Mouse (Mus musculus) liver, embryonic 13.5 days (tissue): ENCODE measurements around the gene Timm44. TPM values are rescaled to one million over a fixed set of nuclear protein-coding genes. Genes with fewer than 3 reads are reported as not detected.

Experiments used
- ATAC-seq: fragments of 200-750 bp; cut with Nextera tagmentation; 2 replicates; pipeline ENCODE4 v1.8.0; 2017; ENCODE audit warnings: low read depth, mild to moderate bottlenecking, moderate number of reproducible peaks, moderate library complexity
- DNase-seq: peaks from one replicate; pipeline ENCODE4 v3.0.0; 2022
- H3K27ac ChIP-seq: fragments of 300-500 bp; sonication (generic); 2 replicates; pipeline ENCODE4 v1.5.1; 2015; ENCODE audit warnings: moderate library complexity, mild to moderate bottlenecking, inconsistent platforms
- H3K27me3 ChIP-seq: fragments of 300-500 bp; sonication (generic); 2 replicates; pipeline ENCODE4 v1.6.1; 2015; ENCODE audit warnings: mild to moderate bottlenecking, inconsistent platforms
- H3K36me3 ChIP-seq: fragments of 300-500 bp; sonication (generic); 2 replicates; pipeline ENCODE4 v1.6.1; 2015; ENCODE audit warnings: mild to moderate bottlenecking, inconsistent platforms
- H3K4me1 ChIP-seq: fragments of 300-500 bp; sonication (generic); replicated peaks from 2 replicates; pipeline ENCODE4 v1.6.1; 2015; ENCODE audit warnings: inconsistent platforms
- H3K4me2 ChIP-seq: fragments of 300-500 bp; sonication (generic); 2 replicates; pipeline ENCODE4 v1.6.1; 2015; ENCODE audit warnings: inconsistent platforms, mild to moderate bottlenecking, moderate library complexity
- H3K4me3 ChIP-seq: fragments of 300-500 bp; sonication (generic); replicated peaks from 2 replicates; pipeline ENCODE4 v1.5.1; 2015; ENCODE audit warnings: mild to moderate bottlenecking, inconsistent platforms
- H3K9ac ChIP-seq: fragments of 300-500 bp; sonication (generic); 2 replicates; pipeline ENCODE4 v1.6.1; 2015; ENCODE audit warnings: mild to moderate bottlenecking, inconsistent platforms
- H3K9me3 ChIP-seq: fragments of 300-500 bp; sonication (generic); replicated peaks from 2 replicates; pipeline ENCODE4 v1.6.1; 2016; ENCODE audit warnings: inconsistent platforms
- WGBS: fragments of 180-500 bp; shearing (Covaris S2); methylation state at CpG from one replicate; pipeline ENCODE4 v1.1.7; 2015; ENCODE audit not compliant: insufficient replicate concordance; 5-methylcytosine and 5-hydroxymethylcytosine counted together
- polyA plus RNA-seq: library from polyadenylated mRNA; unstranded; fragments of >200 nt; fragmentation: Nextera tagmentation; extraction: Ambion mirVana; gene quantifications from 2 replicates; pipeline ENCODE4 v1.2.1, GENCODE M21; 2015

Timm44 gene
- polyA plus RNA-seq, 1 experiment from 2014 or later: 38.1 TPM

DNA sequence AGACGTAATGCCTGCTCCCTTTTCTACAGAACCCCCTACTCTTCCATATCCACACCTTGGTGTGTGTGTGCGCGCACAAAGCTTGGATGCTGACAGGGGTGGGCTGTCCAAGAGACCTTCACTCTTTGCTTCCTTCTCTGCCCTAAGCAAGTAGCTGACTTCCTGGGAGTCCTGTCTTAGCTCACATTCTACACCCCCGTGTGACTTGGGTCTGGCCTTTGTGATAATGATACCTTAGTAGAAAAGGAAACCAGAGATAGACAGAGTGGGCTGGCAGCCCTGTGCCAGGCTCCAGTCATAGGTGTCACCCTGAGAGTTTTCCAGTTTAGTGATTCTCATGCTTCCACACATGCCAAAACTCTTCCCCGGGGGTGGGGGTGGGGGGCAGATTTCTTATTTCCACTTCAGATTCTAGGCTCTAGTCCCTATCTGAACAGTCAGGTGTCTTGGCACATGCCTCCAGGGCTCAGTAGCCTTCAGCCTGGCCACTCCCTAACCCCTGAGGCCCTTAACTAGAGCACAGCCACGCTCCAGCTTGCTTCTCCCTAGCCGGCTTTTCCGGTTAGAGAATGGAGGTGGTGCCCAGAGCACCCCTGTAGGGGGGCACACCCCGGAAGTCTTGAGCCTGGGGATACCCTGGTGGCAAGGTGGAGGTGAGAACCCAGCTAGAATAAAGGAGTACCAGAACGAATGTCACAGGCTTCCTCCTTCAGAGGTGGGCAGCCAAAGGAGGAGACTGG, 44.9 kb downstream of the Timm44 start:
- Histone ChIP-seq H3K4me2 (no peak overlapping the region), H3K9me3 (no peaks in the 10 kb centered on the region), H3K4me3 (no peak overlapping the region), H3K27ac (no peak overlapping the region), H3K4me1 (peaks cover 23% of the 10 kb centered on the region), H3K36me3 (no peaks in the 10 kb centered on the region), H3K27me3 (peaks cover 40% of the 10 kb centered on the region), H3K9ac (no peak overlapping the region)
- WGBS: 45% methylated on average over 10 of the region's 10 CpGs
- DNase-seq (no peak), ATAC-seq (peak; percentile 52)

DNA sequence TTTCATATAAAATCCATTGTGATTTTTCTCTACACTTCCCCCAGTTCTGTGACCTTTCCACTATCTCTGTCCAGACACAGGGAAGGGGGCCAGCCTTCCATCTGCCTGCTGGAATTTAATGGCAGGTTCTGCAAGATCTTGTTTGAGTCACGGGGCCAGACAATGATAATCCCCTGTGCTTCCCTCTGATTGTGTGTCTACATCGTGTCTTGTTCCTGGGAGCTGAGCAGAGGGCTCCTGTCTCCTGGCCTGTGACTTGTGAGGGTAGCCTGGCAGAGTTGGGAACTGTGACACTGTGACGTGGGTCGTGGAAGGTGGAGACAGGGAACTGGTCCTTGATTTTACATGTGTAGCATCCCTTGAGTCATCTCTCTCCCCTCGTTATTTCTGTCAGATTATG, 45.9 kb downstream of the Timm44 start:
- ATAC-seq (no peak), DNase-seq (no peak)
- H3K4me3 ChIP-seq: no peak overlapping the region

DNA sequence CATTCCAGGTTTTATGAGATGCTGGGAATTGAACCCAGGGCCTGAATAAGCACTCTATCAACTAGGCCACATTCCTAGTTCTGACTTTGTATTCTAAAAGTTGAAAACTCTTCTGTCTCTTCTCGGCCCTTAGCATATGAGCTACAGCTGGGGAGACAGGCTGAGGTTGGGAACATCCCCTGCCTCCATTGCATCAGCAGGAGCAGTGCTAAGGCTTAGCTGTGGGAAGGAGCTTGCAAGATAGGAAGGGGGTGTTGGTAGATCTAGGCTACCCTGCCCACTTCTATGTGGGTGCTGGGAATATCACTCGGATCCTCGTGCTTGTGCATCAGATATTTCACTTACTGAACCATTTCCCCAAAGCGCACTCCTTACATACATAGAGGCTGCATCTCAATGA, 47.8 kb downstream of the Timm44 start:
- 64% methylated on average over 4 of the region's 4 CpGs for WGBS
- Histone ChIP-seq H3K9ac (no peak overlapping the region), H3K4me3 (no peak overlapping the region), H3K9me3 (no peaks in the 10 kb centered on the region), H3K27ac (no peak overlapping the region), H3K4me2 (no peak overlapping the region), H3K4me1 (peaks cover 23% of the 10 kb centered on the region), H3K27me3 (peaks cover 60% of the 10 kb centered on the region), H3K36me3 (no peaks in the 10 kb centered on the region)
- DNase-seq (no peak), ATAC-seq (no peak)

More for the DNA sequence above, 45.9 kb downstream of the Timm44 start:
- Histone ChIP-seq H3K36me3 (no peaks in the 10 kb centered on the region), H3K27ac (no peak overlapping the region), H3K9ac (no peak overlapping the region), H3K4me1 (peaks cover 23% of the 10 kb centered on the region), H3K27me3 (peaks cover 45% of the 10 kb centered on the region), H3K9me3 (no peaks in the 10 kb centered on the region), H3K4me2 (no peak overlapping the region)
- 55% methylated on average over 5 of the region's 5 CpGs for WGBS

DNA sequence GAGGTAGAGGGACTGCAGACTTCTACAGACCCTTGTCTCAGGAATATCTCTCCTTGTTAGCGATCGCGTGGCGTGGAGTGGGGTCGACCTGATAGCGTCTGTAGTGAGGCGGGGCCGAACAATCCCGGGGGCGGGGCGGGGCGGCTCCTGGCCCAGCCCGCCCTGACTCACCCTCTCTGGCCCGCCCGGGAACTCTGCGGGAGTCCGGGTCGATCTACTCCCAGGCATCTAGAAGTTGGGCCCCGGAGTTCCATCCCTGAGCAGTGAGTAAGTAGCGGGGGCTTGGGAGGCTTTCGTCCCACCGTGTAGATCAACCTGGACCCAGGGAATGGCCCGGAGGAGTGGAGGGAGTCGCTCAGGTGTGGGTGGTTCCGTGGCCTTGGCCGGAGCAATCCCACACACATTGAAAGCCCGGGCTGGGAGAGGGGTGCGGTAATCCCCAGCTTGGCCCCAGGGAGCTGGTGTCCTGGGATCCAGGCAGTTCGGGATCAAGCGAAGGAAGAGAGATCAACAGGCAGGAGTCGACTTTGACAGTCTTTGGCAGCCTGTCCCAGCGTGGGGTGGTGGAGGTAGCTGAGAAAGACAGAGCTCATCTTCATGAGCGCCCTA, 48.9 kb downstream of the Timm44 start, which contains the start of gene Lrrc8e:
Gene Lrrc8e (plus strand): TSS at position 89 of the 609 bp plus-strand sequence.
- 8% methylated on average over 33 of the region's 33 CpGs for WGBS
- Histone ChIP-seq H3K36me3 (no peaks in the 10 kb centered on the region), H3K27me3 (peaks cover 60% of the 10 kb centered on the region), H3K9ac (peak within 1 kb of the TSS; percentile 26; the same call in 1 of the 2 replicates), H3K27ac (no peak within 1 kb of the TSS), H3K4me2 (peak within 1 kb of the TSS; percentile 48), H3K4me3 (peak within 1 kb of the TSS; percentile 36), H3K9me3 (no peaks in the 10 kb centered on the region), H3K4me1 (peaks cover 23% of the 10 kb centered on the region)
- ATAC-seq: peak; percentile 72
- no peak for DNase-seq

DNA sequence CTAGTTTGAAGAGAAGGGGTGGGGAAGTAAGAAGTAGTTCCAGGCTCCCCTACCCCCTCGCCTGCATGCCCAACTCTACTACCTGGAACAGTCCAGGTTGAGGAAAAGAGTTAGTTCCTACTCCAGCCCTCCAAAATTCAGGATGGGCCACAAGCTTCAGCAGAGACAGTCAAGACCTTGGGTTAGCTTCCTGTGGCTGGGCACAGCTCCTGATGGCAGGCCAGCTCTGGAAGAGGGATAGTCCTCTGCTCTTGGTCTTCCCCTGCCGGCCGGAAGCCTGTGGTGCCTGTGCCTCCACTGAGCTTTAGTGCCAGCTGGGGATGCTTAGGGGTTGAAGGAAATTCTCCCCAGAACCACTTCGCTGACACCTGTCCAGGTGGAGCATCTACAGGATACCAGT, 49.4 kb downstream of the Timm44 start:
- H3K4me2 ChIP-seq: peak overlapping the region; percentile 48
- WGBS: 22% methylated on average over 4 of the region's 4 CpGs
- H3K9ac ChIP-seq: no peak overlapping the region
- H3K27ac ChIP-seq: no peak overlapping the region
- H3K4me3 ChIP-seq: peak overlapping the region; percentile 36
- DNase-seq (no peak), ATAC-seq (peak; percentile 11; the same call in 1 of the 2 replicates)
- H3K4me1 ChIP-seq: peaks cover 20% of the 10 kb centered on the region
- H3K36me3 ChIP-seq: no peaks in the 10 kb centered on the region
- no peaks in the 10 kb centered on the region for H3K9me3 ChIP-seq
- peaks cover 60% of the 10 kb centered on the region for H3K27me3 ChIP-seq

DNA sequence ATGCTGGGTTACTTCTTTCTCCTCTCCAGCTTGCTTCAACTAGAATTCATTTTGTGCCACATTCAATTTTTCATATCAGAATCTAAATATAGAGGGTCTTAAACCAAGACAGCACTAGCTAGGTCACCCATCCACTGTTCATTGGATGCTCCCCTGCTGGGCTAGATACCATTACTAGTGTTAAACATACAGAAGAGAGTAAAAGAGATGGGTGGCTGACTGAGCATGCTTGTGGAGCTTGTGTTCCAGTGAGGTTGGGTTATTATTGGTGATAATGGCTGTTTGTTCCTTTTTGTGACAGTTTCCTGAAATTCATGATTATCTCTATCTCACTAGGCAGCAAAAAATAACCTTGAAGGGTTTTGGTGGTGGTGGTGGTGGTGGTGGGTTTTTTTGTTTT, 53.7 kb downstream of the Timm44 start:
- ATAC-seq (no peak), DNase-seq (no peak)
- Histone ChIP-seq H3K36me3 (no peaks in the 10 kb centered on the region), H3K4me3 (no peak overlapping the region), H3K27me3 (peaks cover 61% of the 10 kb centered on the region), H3K27ac (no peak overlapping the region), H3K4me2 (no peak overlapping the region), H3K9ac (no peak overlapping the region), H3K9me3 (no peaks in the 10 kb centered on the region), H3K4me1 (peaks cover 7% of the 10 kb centered on the region)

DNA sequence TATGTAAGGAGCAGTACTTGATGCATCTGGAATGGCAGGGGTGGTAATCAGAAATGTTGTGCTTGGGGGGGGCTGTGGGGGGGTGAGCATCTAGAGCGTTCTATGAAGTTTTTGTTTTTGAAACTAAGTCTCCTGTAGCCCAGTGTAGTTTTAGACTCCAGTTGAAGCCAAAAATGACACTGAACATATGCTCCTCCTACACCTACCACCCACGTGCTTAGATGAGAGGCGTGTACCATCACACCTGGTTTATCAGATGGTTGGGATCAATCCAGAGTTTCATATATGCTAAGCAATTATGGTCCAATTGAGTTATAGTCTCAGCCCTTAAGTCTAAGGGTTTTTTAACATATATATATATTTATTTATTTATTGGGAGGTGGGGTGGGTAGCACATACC, 56.1 kb downstream of the Timm44 start:
- Histone ChIP-seq H3K4me3 (no peak overlapping the region), H3K9ac (no peak overlapping the region), H3K27me3 (peaks cover 61% of the 10 kb centered on the region), H3K9me3 (no peaks in the 10 kb centered on the region), H3K36me3 (no peaks in the 10 kb centered on the region), H3K4me1 (peaks cover 6% of the 10 kb centered on the region), H3K4me2 (no peak overlapping the region), H3K27ac (no peak overlapping the region)
- 66% methylated on average over 3 of the region's 3 CpGs for WGBS
- no peak for ATAC-seq
- no peak for DNase-seq

DNA sequence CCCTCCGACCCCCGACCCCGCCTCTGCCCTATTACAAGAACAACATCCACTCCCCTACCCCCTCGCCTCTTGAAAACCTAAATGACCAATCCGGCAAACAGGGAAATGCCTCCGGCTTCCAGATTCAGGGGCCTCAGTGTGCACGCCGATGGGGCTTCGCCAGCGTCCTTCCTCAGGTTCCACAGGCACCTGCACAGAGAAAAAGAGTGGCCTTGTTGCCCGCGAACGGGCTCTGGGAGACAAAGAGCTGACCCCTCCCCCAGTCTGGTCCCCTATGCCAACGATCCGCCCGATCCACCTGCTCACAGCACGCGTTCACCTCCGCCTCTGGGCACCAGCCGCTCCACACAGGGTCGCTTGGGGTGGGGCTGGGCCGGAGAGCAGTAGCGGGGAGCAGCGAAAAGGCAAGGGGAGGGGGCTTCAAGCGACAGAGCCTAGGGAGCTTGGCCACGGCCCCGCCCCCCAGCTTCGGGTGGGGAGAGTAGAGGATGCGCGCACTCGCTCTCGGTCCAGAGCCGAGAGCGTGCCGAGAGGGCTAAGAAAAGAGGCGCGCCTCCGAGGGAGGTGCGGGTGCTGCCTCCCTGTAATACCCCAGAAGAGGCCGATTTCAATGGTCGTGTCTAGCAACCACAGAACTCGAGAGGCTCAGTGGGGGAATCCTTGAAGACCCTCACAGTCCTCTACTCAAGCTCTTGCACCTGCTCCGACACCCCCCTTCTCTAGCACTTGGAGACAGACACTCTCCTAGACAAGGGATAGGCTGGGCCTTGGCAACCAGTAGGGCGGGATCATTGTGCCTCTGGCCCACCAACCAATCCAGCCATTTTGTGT, 58.7 kb downstream of the Timm44 start, which contains the start of gene Prr36:
Gene Prr36 (minus strand): TSS at position 669 of the 831 bp plus-strand sequence.
- Histone ChIP-seq H3K4me2 (peak within 1 kb of the TSS; percentile 67), H3K4me1 (peaks cover 25% of the 10 kb centered on the region), H3K4me3 (peak within 1 kb of the TSS; percentile 43), H3K27me3 (peaks cover 67% of the 10 kb centered on the region), H3K9ac (no peak within 1 kb of the TSS), H3K27ac (no peak within 1 kb of the TSS), H3K9me3 (no peaks in the 10 kb centered on the region), H3K36me3 (no peaks in the 10 kb centered on the region)
- DNase-seq (no peak), ATAC-seq (no peak)
- WGBS: 5% methylated on average over 44 of the region's 44 CpGs

DNA sequence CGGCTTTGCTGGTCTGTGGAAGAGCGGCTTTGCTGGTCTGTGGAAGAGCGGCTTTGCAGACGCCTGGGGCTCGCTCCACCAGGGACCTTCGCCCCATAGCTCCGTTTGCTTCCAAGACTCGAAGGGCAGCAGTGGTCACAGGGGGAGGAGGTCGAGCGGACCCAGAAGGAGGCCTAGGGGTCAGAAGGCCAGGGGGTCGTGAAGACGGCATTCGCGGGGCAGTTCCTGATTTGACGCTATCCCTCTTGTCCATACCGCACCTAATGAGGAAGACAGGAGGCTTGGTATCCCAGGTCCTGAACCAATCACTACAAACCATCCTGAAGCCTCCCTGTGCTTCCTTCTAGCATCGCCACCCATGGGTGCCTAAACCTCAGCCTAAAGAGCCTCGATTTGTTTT, 59.4 kb downstream of the Timm44 start:
- H3K9me3 ChIP-seq: no peaks in the 10 kb centered on the region
- H3K4me3 ChIP-seq: 0 out of 2 replicates have a peak overlapping the region, but pooled peaks have one; percentile 43
- H3K36me3 ChIP-seq: no peaks in the 10 kb centered on the region
- H3K9ac ChIP-seq: no peak overlapping the region
- peak overlapping the region; percentile 67 for H3K4me2 ChIP-seq
- ATAC-seq (no peak), DNase-seq (no peak)
- WGBS: 11% methylated on average over 18 of the region's 18 CpGs
- H3K27ac ChIP-seq: no peak overlapping the region
- H3K4me1 ChIP-seq: peaks cover 25% of the 10 kb centered on the region
- H3K27me3 ChIP-seq: peaks cover 69% of the 10 kb centered on the region

DNA sequence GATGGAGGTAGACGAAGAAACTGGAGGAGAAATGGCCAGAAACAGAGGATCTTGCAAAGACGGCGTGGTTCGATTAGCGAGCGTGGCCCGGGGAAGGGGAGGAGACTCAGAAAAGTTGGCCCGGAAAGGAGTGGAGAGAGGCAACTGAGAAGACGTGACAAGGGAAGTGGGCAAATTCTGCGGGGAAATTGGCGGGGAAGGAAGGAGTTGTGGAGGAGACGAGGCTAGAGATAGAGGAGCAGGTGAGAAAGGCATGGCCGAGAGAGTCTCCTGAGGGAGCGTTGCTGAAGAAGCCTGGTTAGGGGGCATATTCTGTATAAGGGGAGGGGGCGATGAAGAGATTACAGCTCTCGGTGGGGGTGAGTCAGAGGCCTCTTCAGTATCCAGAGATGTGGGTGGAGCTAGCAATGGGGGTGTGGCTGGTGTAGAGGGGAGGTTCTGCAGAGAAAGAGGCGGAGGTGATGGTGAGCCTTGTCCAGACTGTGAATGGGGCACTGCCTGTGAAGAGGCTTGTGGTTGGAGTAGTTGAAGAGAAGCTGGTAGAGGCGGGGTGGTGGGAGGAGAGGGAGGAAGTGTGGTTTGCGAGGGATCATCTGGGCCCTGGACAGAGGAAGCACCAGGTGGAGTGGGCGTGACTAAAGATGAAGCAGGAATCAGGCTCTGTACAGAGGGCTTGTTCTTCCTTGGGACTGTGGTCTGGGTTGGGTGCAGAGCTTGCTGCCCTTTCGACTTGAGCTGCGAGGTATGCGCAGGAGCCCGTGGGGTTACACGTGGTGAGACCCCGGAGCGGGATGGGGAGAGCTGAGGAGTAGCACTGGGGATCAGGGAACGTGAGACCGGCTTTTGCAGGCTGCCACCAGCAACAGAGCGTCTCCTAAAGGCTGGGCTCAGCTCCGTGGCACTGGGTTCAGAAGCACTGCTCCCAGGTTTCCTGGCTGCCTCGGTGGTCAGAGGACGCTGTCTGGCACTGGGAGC, 61.4 kb downstream of the Timm44 start:
- Histone ChIP-seq H3K4me3 (peak overlapping the region; percentile 50), H3K9ac (peak overlapping the region; percentile 41), H3K36me3 (no peaks in the 10 kb centered on the region), H3K27ac (no peak overlapping the region), H3K4me2 (peak overlapping the region; percentile 67), H3K9me3 (no peaks in the 10 kb centered on the region), H3K4me1 (peaks cover 25% of the 10 kb centered on the region), H3K27me3 (peaks cover 84% of the 10 kb centered on the region)
- DNase-seq (peak; percentile 49), ATAC-seq (peak; percentile 77)
- 4% methylated on average over 33 of the region's 33 CpGs for WGBS
